Mouse (Mus musculus) liver, embryonic 14.5 days (tissue): ENCODE measurements at regions not wholly inside any gene's neighbourhood (a gene's known extent, or its start where the extent isn't known, plus 50 kb on each side); places are given as distances from the start of the nearest gene placed in this dataset.

Source experiments
- ATAC-seq: fragments of 200-750 bp; cut with Nextera tagmentation; 2 replicates; pipeline ENCODE4 v1.8.0; 2017; ENCODE audit warnings: moderate number of reproducible peaks, mild to moderate bottlenecking, moderate library complexity; ENCODE audit not compliant: insufficient read depth
- DNase-seq, 3 experiments: peaks; one replicate each; pipeline ENCODE4 v3.0.0-alpha.2; 2012 to 2013; ENCODE audit warnings: low read depth in 3 of 3, low spot score in 3 of 3
- H3K27ac ChIP-seq: fragments of 300-500 bp; sonication (generic); 2 replicates; pipeline ENCODE4 v1.5.1; 2014; ENCODE audit warnings: moderate library complexity, mild to moderate bottlenecking, control low read depth, inconsistent platforms
- H3K27me3 ChIP-seq: fragments of 300-500 bp; sonication (generic); 2 replicates; pipeline ENCODE4 v1.6.1; 2014; ENCODE audit warnings: mild to moderate bottlenecking, low read length, moderate library complexity; ENCODE audit not compliant: control insufficient read depth, insufficient read depth
- H3K36me3 ChIP-seq: fragments of 300-500 bp; sonication (generic); replicated peaks from 2 replicates; pipeline ENCODE4 v1.6.1; 2014; ENCODE audit warnings: low read depth; ENCODE audit not compliant: control insufficient read depth, insufficient read depth
- H3K4me1 ChIP-seq, 2 experiments: fragments of 200-500 bp in 1 of 2; fragments of 300-500 bp in 1 of 2; sonication (generic) in 1 of 2; replicated peaks; 2 replicates each; pipeline ENCODE4 v1.6.1; 2012 to 2014; ENCODE audit warnings: antibody characterized with exemption in 1 of 2, inconsistent platforms in 1 of 2, low read length in 1 of 2; ENCODE audit not compliant: control insufficient read depth in 2 of 2, insufficient read depth in 2 of 2
- H3K4me2 ChIP-seq: fragments of 300-500 bp; sonication (generic); 2 replicates; pipeline ENCODE4 v1.6.1; 2014; ENCODE audit warnings: low read depth, mild to moderate bottlenecking, control low read depth, moderate library complexity
- H3K4me3 ChIP-seq, 2 experiments: fragments of 200-500 bp in 1 of 2; fragments of 300-500 bp in 1 of 2; sonication (generic) in 1 of 2; 2 replicates each; pipeline ENCODE4 v1.5.1; 2012 to 2014; ENCODE audit warnings: low read depth in 2 of 2, low read length in 2 of 2, mild to moderate bottlenecking in 2 of 2, control low read depth in 1 of 2, inconsistent platforms in 1 of 2, moderate library complexity in 1 of 2; ENCODE audit not compliant: insufficient read depth in 1 of 2
- H3K9ac ChIP-seq: fragments of 300-500 bp; sonication (generic); replicated peaks from 2 replicates; pipeline ENCODE4 v1.6.1; 2014; ENCODE audit warnings: mild to moderate bottlenecking, control low read depth, moderate library complexity
- H3K9me3 ChIP-seq: fragments of 300-500 bp; sonication (generic); 2 replicates; pipeline ENCODE4 v1.6.1; 2016; ENCODE audit warnings: low read length, mixed read lengths; ENCODE audit not compliant: control insufficient read depth
- CTCF ChIP-seq: IDR thresholded peaks from 2 replicates; pipeline ENCODE4 v1.5.1; 2016; ENCODE audit warnings: antibody characterized with exemption, low read depth, control low read depth
- EP300 ChIP-seq: IDR thresholded peaks from 2 replicates; pipeline ENCODE4 v1.6.1; 2016; ENCODE audit warnings: antibody characterized with exemption, low read depth
- WGBS: fragments of 180-500 bp; shearing (Covaris S2); extraction: QIAGEN DNeasy Blood & Tissue Kit; methylation state at CpG from one replicate; pipeline ENCODE4 v1.1.7; 2014; ENCODE audit not compliant: insufficient replicate concordance; 5-methylcytosine and 5-hydroxymethylcytosine counted together

- no peak overlapping the region for H3K9ac ChIP-seq
- H3K9me3 ChIP-seq: no peaks in the 10 kb centered on the region
- ATAC-seq (no peak), DNase-seq (no peak)
- no peak overlapping the region for H3K4me3 ChIP-seq
- H3K4me1 ChIP-seq: no peaks in the 10 kb centered on the region
- no peaks in the 10 kb centered on the region for H3K27me3 ChIP-seq
- 48% methylated on average over 3 of the region's 3 CpGs for WGBS
- H3K4me2 ChIP-seq: no peak overlapping the region
- H3K36me3 ChIP-seq: no peaks in the 10 kb centered on the region
- H3K27ac ChIP-seq: no peak overlapping the region
- TF ChIP-seq CTCF (no peak), EP300 (no peak)
These were observed 104.4 kb upstream of the Alg10b start for GRCm38 (mm10) chr15:90119747-90120146.

GRCm38 (mm10) chr15:90123999-90124398 is 100.1 kb upstream of the Alg10b start:
- TF ChIP-seq CTCF (no peak), EP300 (no peak)
- Histone ChIP-seq H3K4me2 (no peak overlapping the region), H3K4me1 (no peaks in the 10 kb centered on the region), H3K27ac (no peak overlapping the region), H3K27me3 (no peaks in the 10 kb centered on the region), H3K36me3 (no peaks in the 10 kb centered on the region), H3K9me3 (no peaks in the 10 kb centered on the region), H3K9ac (no peak overlapping the region), H3K4me3 (no peak overlapping the region)
- WGBS: 51% methylated on average over 8 of the region's 8 CpGs
- DNase-seq (no peak), ATAC-seq (no peak)

GRCm38 (mm10) chr15:90125146-90125545 is 99.0 kb upstream of the Alg10b start:
- H3K36me3 ChIP-seq: no peaks in the 10 kb centered on the region
- H3K9me3 ChIP-seq: no peaks in the 10 kb centered on the region
- no peak overlapping the region for H3K4me2 ChIP-seq
- DNase-seq (no peak), ATAC-seq (no peak)
- H3K4me3 ChIP-seq: no peak overlapping the region
- H3K27ac ChIP-seq: no peak overlapping the region
- TF ChIP-seq EP300 (no peak), CTCF (no peak)
- no peaks in the 10 kb centered on the region for H3K27me3 ChIP-seq
- no peaks in the 10 kb centered on the region for H3K4me1 ChIP-seq
- 57% methylated on average over 8 of the region's 8 CpGs for WGBS
- no peak overlapping the region for H3K9ac ChIP-seq

GRCm38 (mm10) chr15:90131777-90132176 is 92.3 kb upstream of the Alg10b start:
- no peak overlapping the region for H3K4me2 ChIP-seq
- no peaks in the 10 kb centered on the region for H3K27me3 ChIP-seq
- H3K36me3 ChIP-seq: no peaks in the 10 kb centered on the region
- H3K4me1 ChIP-seq: no peaks in the 10 kb centered on the region
- ATAC-seq (no peak), DNase-seq (no peak)
- H3K27ac ChIP-seq: no peak overlapping the region
- no peak overlapping the region for H3K4me3 ChIP-seq
- TF ChIP-seq CTCF (no peak), EP300 (no peak)
- WGBS: 72% methylated on average over 5 of the region's 5 CpGs
- H3K9ac ChIP-seq: no peak overlapping the region
- H3K9me3 ChIP-seq: no peaks in the 10 kb centered on the region

GRCm38 (mm10) chr15:90140966-90141365 is 83.1 kb upstream of the Alg10b start:
- TF ChIP-seq EP300: no peak
- TF ChIP-seq CTCF: no peak
- no peaks in the 10 kb centered on the region for H3K36me3 ChIP-seq
- ATAC-seq: no peak
- WGBS: 28% methylated on average over 5 of the region's 5 CpGs
- no peaks in the 10 kb centered on the region for H3K4me1 ChIP-seq
- H3K4me2 ChIP-seq: no peak overlapping the region
- H3K9ac ChIP-seq: no peak overlapping the region
- H3K4me3 ChIP-seq: no peak overlapping the region
- no peak for DNase-seq
- no peaks in the 10 kb centered on the region for H3K9me3 ChIP-seq
- no peaks in the 10 kb centered on the region for H3K27me3 ChIP-seq
- no peak overlapping the region for H3K27ac ChIP-seq

GRCm38 (mm10) chr15:90148663-90149062 is 75.4 kb upstream of the Alg10b start:
- ATAC-seq (no peak), DNase-seq (no peak)
- no peak overlapping the region for H3K9ac ChIP-seq
- H3K27ac ChIP-seq: no peak overlapping the region
- no peaks in the 10 kb centered on the region for H3K4me1 ChIP-seq
- H3K36me3 ChIP-seq: no peaks in the 10 kb centered on the region
- H3K27me3 ChIP-seq: no peaks in the 10 kb centered on the region
- TF ChIP-seq EP300 (no peak), CTCF (no peak)
- H3K4me3 ChIP-seq: no peak overlapping the region
- H3K4me2 ChIP-seq: no peak overlapping the region
- H3K9me3 ChIP-seq: no peaks in the 10 kb centered on the region
